Comparison of ENCODE assay signal across 15 mouse cellular contexts in genomic region chr14:87689866-87690265, GRCm38 (mm10).
"Had no signal": no experiment of that assay in that cellular context is flagged by ENCODE, and none has a peak within 500 bp of the region (broad histone marks: within the 10 kb centered on the region; RNA-seq: fewer than 3 reads in every experiment).

No protein-coding gene starts in this region.

- H3K27me3 ChIP-seq: neural tube, embryonic 15.5 days; stomach, embryonic 15.5 days had no signal

- H3K9me3 ChIP-seq: neural tube, embryonic 15.5 days; stomach, embryonic 15.5 days had no signal

- H3K36me3 ChIP-seq: neural tube, embryonic 15.5 days; stomach, embryonic 15.5 days had no signal

- H3K9ac ChIP-seq: neural tube, embryonic 15.5 days; stomach, embryonic 15.5 days had no signal

- DNase-seq: retina, postnatal 1 day; right cerebral cortex, adult 18-20 months; right cerebral cortex, postnatal 14 days; right cerebral cortex, postnatal 25 days; right cerebral cortex, postnatal 4 days; spleen, adult 18-20 months; thymus, adult 18-20 months; thymus, adult 2 months; thymus, postnatal 14 days; thymus, postnatal 25 days; thymus, postnatal 36 days; thymus, postnatal 4 days had no signal

- H3K4me2 ChIP-seq: neural tube, embryonic 15.5 days; stomach, embryonic 15.5 days had no signal

- H3K4me3 ChIP-seq: neural tube, embryonic 15.5 days; stomach, embryonic 15.5 days had no signal

- H3K4me1 ChIP-seq: neural tube, embryonic 15.5 days; stomach, embryonic 15.5 days had no signal

- H3K27ac ChIP-seq: neural tube, embryonic 15.5 days; stomach, embryonic 15.5 days; stomach, postnatal 0 days had no signal
